Mouse (Mus musculus) kidney, embryonic 15.5 days (tissue): ENCODE data around the gene Plekho1. TPM values are rescaled to one million over a fixed set of nuclear protein-coding genes. Genes with fewer than 3 reads are reported as not detected.
"Not testable (repeated sequence)": the region's sequence is repeated elsewhere in the genome, so short reads cannot be mapped to it uniquely, and the experiment has no call there.

Experiments used
- ATAC-seq: fragments of 200-750 bp; cut with Nextera tagmentation; replicated peaks from 2 replicates; pipeline ENCODE4 v1.8.0; 2017; ENCODE audit warnings: moderate TSS enrichment; ENCODE audit not compliant: low FRiP score
- H3K27ac ChIP-seq: fragments of 300-500 bp; sonication (generic); 2 replicates; pipeline ENCODE4 v1.5.1; 2015; ENCODE audit warnings: mild to moderate bottlenecking, inconsistent platforms
- H3K27me3 ChIP-seq: fragments of 300-500 bp; sonication (generic); 2 replicates; pipeline ENCODE4 v1.6.1; 2015; ENCODE audit warnings: inconsistent platforms
- H3K36me3 ChIP-seq: fragments of 300-500 bp; sonication (generic); 2 replicates; pipeline ENCODE4 v1.6.1; 2015; ENCODE audit warnings: inconsistent platforms
- H3K4me1 ChIP-seq: fragments of 300-500 bp; sonication (generic); 2 replicates; pipeline ENCODE4 v1.6.1; 2015; ENCODE audit warnings: inconsistent platforms
- H3K4me2 ChIP-seq: fragments of 300-500 bp; sonication (generic); 2 replicates; pipeline ENCODE4 v1.6.1; 2015; ENCODE audit warnings: moderate library complexity, mild to moderate bottlenecking, inconsistent platforms
- H3K4me3 ChIP-seq: fragments of 300-500 bp; sonication (generic); replicated peaks from 2 replicates; pipeline ENCODE4 v1.5.1; 2015; ENCODE audit warnings: mild to moderate bottlenecking, inconsistent platforms
- H3K9ac ChIP-seq: fragments of 300-500 bp; sonication (generic); 2 replicates; pipeline ENCODE4 v1.6.1; 2015; ENCODE audit warnings: mild to moderate bottlenecking, inconsistent platforms
- H3K9me3 ChIP-seq: fragments of 300-500 bp; sonication (generic); replicated peaks from 2 replicates; pipeline ENCODE4 v1.6.1; 2016; ENCODE audit warnings: inconsistent platforms
- WGBS: fragments of 180-500 bp; shearing (Covaris S2); methylation state at CpG from one replicate; pipeline ENCODE4 v1.1.7; 2015; ENCODE audit warnings: mixed read lengths; 5-methylcytosine and 5-hydroxymethylcytosine counted together
- polyA plus RNA-seq: library from polyadenylated mRNA; unstranded; fragments of >200 nt; fragmentation: Nextera tagmentation; extraction: Ambion mirVana; gene quantifications from 2 replicates; pipeline ENCODE4 v1.2.1, GENCODE M21; 2015

The Plekho1 gene
- polyA plus RNA-seq, 1 experiment from 2014 or later: 44.2 TPM

DNA sequence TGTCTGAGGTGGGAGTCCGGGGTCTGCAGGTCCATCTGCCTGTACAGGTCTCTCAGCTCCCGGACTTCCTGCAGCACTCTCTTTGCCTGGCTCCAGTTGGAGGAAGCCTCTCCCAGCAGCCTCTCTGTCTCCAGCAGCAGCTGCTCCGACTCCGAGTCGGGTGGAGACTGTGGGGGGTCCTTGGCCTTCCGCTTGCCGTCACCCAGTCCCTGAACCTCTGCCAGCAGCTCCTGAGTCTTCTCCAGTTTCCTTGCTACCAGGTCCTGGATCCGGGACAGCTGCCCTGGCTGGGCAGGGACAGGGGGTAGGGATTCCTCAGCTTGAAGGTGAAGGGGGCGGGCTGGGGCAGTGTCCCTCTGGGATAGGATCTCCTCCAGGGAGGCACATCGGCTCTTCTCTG, 6.8 kb downstream of the Plekho1 start:
- Histone ChIP-seq H3K27ac (peak overlapping the region; percentile 33), H3K4me1 (peaks cover 75% of the 10 kb centered on the region), H3K36me3 (peaks cover 49% of the 10 kb centered on the region), H3K9ac (no peak overlapping the region), H3K4me3 (no peak overlapping the region), H3K4me2 (no peak overlapping the region), H3K27me3 (no peaks in the 10 kb centered on the region), H3K9me3 (no peaks in the 10 kb centered on the region)
- no peak for ATAC-seq
- WGBS: 48% methylated on average over 10 of the region's 10 CpGs

DNA sequence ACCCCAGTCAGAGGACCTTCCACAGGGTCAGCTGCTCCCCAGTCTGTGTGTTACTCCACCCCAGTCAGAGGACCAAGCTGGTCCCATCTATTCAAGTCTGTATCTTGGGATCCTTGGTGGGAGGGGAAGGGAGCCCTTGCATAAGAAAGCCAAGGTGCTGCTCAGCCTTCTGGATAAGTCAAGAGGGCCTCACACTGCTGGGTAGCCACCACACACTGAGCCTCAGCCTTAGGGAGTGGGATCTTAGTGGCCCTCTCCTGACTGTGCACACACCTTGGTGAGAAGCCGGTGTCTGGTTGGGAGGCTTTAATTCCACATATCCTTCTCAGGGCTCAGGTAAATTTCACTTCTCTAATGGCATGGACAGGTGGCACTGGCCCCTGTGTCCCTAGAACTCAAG, 7.7 kb downstream of the Plekho1 start:
- Histone ChIP-seq H3K27me3 (no peaks in the 10 kb centered on the region), H3K9ac (no peak overlapping the region), H3K4me3 (no peak overlapping the region), H3K36me3 (peaks cover 49% of the 10 kb centered on the region), H3K4me2 (no peak overlapping the region), H3K4me1 (peaks cover 67% of the 10 kb centered on the region), H3K27ac (no peak overlapping the region), H3K9me3 (no peaks in the 10 kb centered on the region)
- ATAC-seq: no peak
- 97% methylated on average over 1 of the region's 1 CpGs for WGBS

GRCm38 (mm10) chr3:95987386-95988110, 8.3 kb downstream of the Plekho1 start:
- Histone ChIP-seq H3K4me3 (no peak overlapping the region), H3K4me1 (peaks cover 62% of the 10 kb centered on the region), H3K27me3 (no peaks in the 10 kb centered on the region), H3K9ac (no peak overlapping the region), H3K4me2 (no peak overlapping the region), H3K27ac (no peak overlapping the region), H3K36me3 (peaks cover 46% of the 10 kb centered on the region), H3K9me3 (no peaks in the 10 kb centered on the region)
- no peak for ATAC-seq
- WGBS: 70% methylated on average over 6 of the region's 6 CpGs

- Histone ChIP-seq H3K9me3 (no peaks in the 10 kb centered on the region), H3K4me2 (no peak overlapping the region), H3K4me1 (peaks cover 57% of the 10 kb centered on the region), H3K36me3 (peaks cover 40% of the 10 kb centered on the region), H3K4me3 (no peak overlapping the region), H3K9ac (no peak overlapping the region), H3K27me3 (no peaks in the 10 kb centered on the region), H3K27ac (peak overlapping the region; percentile 92)
- no peak for ATAC-seq
- 71% methylated on average over 4 of the region's 4 CpGs for WGBS
These were observed 8.8 kb downstream of the Plekho1 start for GRCm38 (mm10) chr3:95986984-95987383.

- WGBS: 6% methylated on average over 21 of the region's 21 CpGs
- peak overlapping the region; percentile 23; the same call in 1 of the 2 replicates for H3K9ac ChIP-seq
- peak overlapping the region; percentile 55 for H3K4me2 ChIP-seq
- peak overlapping the region; percentile 92 for H3K27ac ChIP-seq
- no peaks in the 10 kb centered on the region for H3K9me3 ChIP-seq
- ATAC-seq: peak; percentile 19
- no peaks in the 10 kb centered on the region for H3K27me3 ChIP-seq
- peaks cover 31% of the 10 kb centered on the region for H3K36me3 ChIP-seq
- peaks cover 53% of the 10 kb centered on the region for H3K4me1 ChIP-seq
- H3K4me3 ChIP-seq: peak overlapping the region; percentile 12
These were observed 9.7 kb downstream of the Plekho1 start for GRCm38 (mm10) chr3:95986001-95986622.

DNA sequence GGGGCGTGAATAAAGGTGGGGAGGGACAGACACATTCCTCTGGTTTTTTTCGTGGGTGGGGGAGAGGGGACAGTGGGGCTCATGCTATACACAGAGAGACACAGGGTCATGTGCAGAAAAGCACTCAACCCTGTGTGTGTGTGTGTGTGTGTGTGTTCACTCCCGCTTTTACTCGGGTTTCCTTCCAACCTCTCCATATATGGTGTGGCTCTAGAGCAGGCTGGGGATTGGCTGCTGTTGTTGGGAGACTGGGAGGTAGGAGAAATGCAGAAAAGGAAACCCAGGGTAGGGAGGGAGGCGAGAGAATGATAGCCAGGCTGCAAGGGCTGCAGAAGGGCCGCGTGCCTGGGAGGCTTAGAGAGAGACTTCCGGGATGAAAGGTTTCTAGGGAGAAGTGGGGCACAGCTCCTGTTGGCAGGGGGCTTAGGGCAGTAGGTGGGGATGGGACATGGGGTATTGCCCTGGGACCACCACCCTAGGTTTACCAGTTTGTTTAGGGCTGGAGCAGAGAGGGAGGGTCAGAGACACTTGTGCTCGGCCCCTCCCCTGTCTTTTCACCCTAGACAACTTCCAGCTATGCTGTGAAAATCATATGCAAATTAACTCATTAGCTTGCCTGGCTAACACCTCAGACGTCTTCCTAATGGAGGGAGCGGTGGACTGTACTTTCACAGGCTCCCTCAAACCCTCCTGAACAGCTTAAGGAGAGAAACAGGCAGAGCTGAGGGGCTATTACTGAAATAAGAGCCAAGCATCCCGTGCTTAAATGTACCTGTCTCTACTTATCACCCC, 10.4 kb downstream of the Plekho1 start:
- Histone ChIP-seq H3K4me3 (peak overlapping the region; percentile 12; the same call in 1 of the 2 replicates), H3K27ac (peak overlapping the region; percentile 92), H3K36me3 (peaks cover 24% of the 10 kb centered on the region), H3K27me3 (no peaks in the 10 kb centered on the region), H3K9ac (peak overlapping the region; percentile 23; the same call in 1 of the 2 replicates), H3K9me3 (no peaks in the 10 kb centered on the region), H3K4me2 (peak overlapping the region; percentile 55), H3K4me1 (peaks cover 50% of the 10 kb centered on the region)
- WGBS: 3% methylated on average over 12 of the region's 12 CpGs
- ATAC-seq: peak; percentile 95

DNA sequence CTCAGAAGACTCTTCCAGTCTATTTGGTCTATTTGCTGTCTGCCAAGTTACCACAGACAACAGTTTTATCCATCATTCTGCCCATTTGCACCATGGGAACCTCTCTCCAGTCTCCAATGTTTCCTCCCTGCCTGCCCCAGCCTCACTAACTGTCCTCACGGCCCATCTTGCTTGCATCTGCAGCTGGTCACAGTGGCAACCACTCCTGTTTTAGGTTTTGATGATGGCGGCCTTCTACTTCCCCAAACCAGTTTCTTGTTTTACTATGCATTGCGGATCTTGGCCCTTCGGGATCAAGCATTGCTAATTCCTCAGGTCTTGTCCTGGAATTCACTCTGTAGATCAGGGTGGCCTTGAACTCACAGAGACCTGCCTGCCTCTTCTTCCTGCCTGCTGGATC, 13.7 kb downstream of the Plekho1 start:
- H3K27me3 ChIP-seq: no peaks in the 10 kb centered on the region
- H3K36me3 ChIP-seq: no peaks in the 10 kb centered on the region
- H3K4me3 ChIP-seq: no peak overlapping the region
- no peak overlapping the region for H3K27ac ChIP-seq
- no peak overlapping the region for H3K4me2 ChIP-seq
- peaks cover 32% of the 10 kb centered on the region for H3K4me1 ChIP-seq
- H3K9ac ChIP-seq: no peak overlapping the region
- WGBS: 92% methylated on average over 4 of the region's 4 CpGs
- H3K9me3 ChIP-seq: no peaks in the 10 kb centered on the region
- no peak for ATAC-seq

- no peak for ATAC-seq
- Histone ChIP-seq H3K4me1 (peaks cover 15% of the 10 kb centered on the region), H3K27ac (no peak overlapping the region), H3K4me2 (no peak overlapping the region), H3K4me3 (no peak overlapping the region), H3K36me3 (no peaks in the 10 kb centered on the region), H3K9me3 (no peaks in the 10 kb centered on the region), H3K27me3 (no peaks in the 10 kb centered on the region), H3K9ac (no peak overlapping the region)
- WGBS: 80% methylated on average over 12 of the region's 12 CpGs
These were observed 15.4 kb downstream of the Plekho1 start for GRCm38 (mm10) chr3:95980276-95980970.

DNA sequence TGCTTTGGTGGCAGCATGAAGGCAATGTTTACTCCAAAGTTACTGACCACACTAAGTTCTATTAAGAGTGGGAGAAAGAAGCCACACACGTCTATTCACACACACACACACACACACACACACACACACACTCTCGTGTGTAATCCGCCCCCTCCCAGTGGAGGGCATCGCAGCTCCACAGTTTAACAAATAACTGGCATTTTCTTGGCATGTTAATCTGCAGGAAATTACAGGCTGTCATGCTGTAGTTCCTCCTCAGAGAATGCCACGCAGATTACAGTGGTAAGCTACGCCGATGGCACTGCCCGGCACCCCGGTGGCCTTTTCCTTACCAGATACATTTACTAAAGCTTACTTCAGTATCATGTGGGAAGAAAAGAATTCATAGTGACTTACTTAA, 17.5 kb downstream of the Plekho1 start:
- Histone ChIP-seq H3K9me3 (no peaks in the 10 kb centered on the region), H3K36me3 (no peaks in the 10 kb centered on the region), H3K27ac (no peak overlapping the region), H3K4me3 (no peak overlapping the region), H3K9ac (no peak overlapping the region), H3K4me2 (no peak overlapping the region), H3K27me3 (peaks cover 5% of the 10 kb centered on the region; the same call in 1 of the 2 replicates), H3K4me1 (peaks cover 9% of the 10 kb centered on the region)
- no peak for ATAC-seq
- 77% methylated on average over 9 of the region's 9 CpGs for WGBS

- H3K36me3 ChIP-seq, H3K4me2 ChIP-seq, H3K9ac ChIP-seq, H3K27me3 ChIP-seq, H3K4me3 ChIP-seq, H3K9me3 ChIP-seq, ATAC-seq: not testable (repeated sequence)
- 95% methylated on average over 7 of the region's 7 CpGs for WGBS
- Histone ChIP-seq H3K27ac (0 out of 2 replicates have a peak overlapping the region, but pooled peaks have one; percentile 13), H3K4me1 (peaks cover 16% of the 10 kb centered on the region)
These were observed 18.2 kb downstream of the Plekho1 start for GRCm38 (mm10) chr3:95977587-95977986.

DNA sequence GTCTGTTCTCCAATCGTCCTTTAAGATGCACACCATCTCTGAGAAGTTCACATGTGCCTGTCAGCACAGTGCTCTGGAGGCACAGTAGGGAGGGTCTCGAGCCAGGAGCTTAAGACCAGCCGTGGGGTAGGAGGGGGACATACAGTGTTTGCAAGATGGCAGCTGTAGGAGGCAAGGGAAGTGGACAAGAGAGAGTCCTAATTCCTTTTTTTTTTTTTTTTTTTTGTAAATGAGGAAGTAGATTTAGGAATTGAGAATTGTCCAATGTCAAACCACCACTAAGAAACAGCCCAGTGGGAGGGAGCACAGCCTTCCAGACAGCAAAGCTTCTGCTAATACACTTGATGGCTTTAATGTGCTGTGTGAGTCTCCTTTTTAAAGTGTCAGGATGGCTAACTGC, 18.7 kb downstream of the Plekho1 start:
- Histone ChIP-seq H3K9ac (no peak overlapping the region), H3K4me1 (peaks cover 17% of the 10 kb centered on the region), H3K9me3 (no peaks in the 10 kb centered on the region), H3K36me3 (no peaks in the 10 kb centered on the region), H3K4me3 (no peak overlapping the region), H3K27me3 (peaks cover 9% of the 10 kb centered on the region; the same call in 1 of the 2 replicates), H3K27ac (no peak overlapping the region), H3K4me2 (no peak overlapping the region)
- no peak for ATAC-seq
- WGBS: 71% methylated on average over 3 of the region's 3 CpGs
